Mouse (Mus musculus) limb, embryonic 15.5 days (tissue): ENCODE measurements at regions not wholly inside any gene's neighbourhood (a gene's known extent, or its start where the extent isn't known, plus 50 kb on each side); places are given as distances from the start of the nearest gene placed in this dataset.
A peak's percentile ranks its signal among the peaks of the same experiment; 100 is the strongest.
"Not testable (repeated sequence)": the region's sequence is repeated elsewhere in the genome, so short reads cannot be mapped to it uniquely, and the experiment has no call there.

Source experiments
- ATAC-seq: fragments of 200-750 bp; cut with Nextera tagmentation; 2 replicates; pipeline ENCODE4 v1.8.0; 2017; ENCODE audit warnings: low read depth, moderate TSS enrichment; ENCODE audit not compliant: insufficient number of reproducible peaks, low FRiP score, low TSS enrichment
- H3K27ac ChIP-seq: fragments of 300-500 bp; sonication (generic); 2 replicates; pipeline ENCODE4 v1.5.1; 2015; ENCODE audit warnings: moderate library complexity, mild to moderate bottlenecking, inconsistent platforms
- H3K27me3 ChIP-seq: fragments of 300-500 bp; sonication (generic); 2 replicates; pipeline ENCODE4 v1.6.1; 2015; ENCODE audit warnings: inconsistent platforms
- H3K36me3 ChIP-seq: fragments of 300-500 bp; sonication (generic); 2 replicates; pipeline ENCODE4 v1.6.1; 2015; ENCODE audit warnings: inconsistent platforms
- H3K4me1 ChIP-seq: fragments of 300-500 bp; sonication (generic); 2 replicates; pipeline ENCODE4 v1.6.1; 2015; ENCODE audit warnings: inconsistent platforms
- H3K4me2 ChIP-seq: fragments of 300-500 bp; sonication (generic); 2 replicates; pipeline ENCODE4 v1.6.1; 2015; ENCODE audit warnings: mild to moderate bottlenecking, inconsistent platforms
- H3K4me3 ChIP-seq: fragments of 300-500 bp; sonication (generic); 2 replicates; pipeline ENCODE4 v1.5.1; 2015; ENCODE audit warnings: mild to moderate bottlenecking, inconsistent platforms
- H3K9ac ChIP-seq: fragments of 300-500 bp; sonication (generic); 2 replicates; pipeline ENCODE4 v1.6.1; 2015; ENCODE audit warnings: inconsistent platforms
- H3K9me3 ChIP-seq: fragments of 300-500 bp; sonication (generic); 2 replicates; pipeline ENCODE4 v1.6.1; 2016; ENCODE audit warnings: inconsistent platforms
- WGBS: fragments of 180-500 bp; shearing (Covaris S2); methylation state at CpG from one replicate; pipeline ENCODE4 v1.1.7; 2015; 5-methylcytosine and 5-hydroxymethylcytosine counted together

DNA sequence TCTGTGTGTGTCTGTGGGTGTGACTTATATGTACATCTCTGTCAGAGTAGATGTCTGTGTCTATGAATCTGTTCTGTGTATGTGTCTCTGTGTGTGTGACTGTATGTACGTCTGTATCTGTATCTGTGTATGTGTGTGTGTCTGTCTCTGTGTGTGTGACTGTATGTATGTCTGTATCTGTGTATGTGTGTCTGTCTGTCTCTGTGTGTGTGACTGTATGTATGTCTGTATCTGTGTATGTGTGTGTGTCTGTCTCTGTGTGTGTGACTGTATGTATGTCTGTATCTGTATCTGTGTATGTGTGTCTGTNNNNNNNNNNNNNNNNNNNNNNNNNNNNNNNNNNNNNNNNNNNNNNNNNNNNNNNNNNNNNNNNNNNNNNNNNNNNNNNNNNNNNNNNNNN lies 88.3 kb downstream of the Sspn start:
- not testable (repeated sequence) for H3K36me3 ChIP-seq, H3K4me2 ChIP-seq, H3K4me1 ChIP-seq, H3K4me3 ChIP-seq, H3K27ac ChIP-seq, H3K9me3 ChIP-seq, H3K27me3 ChIP-seq, H3K9ac ChIP-seq
- WGBS = 44% methylated on average over 1 of the region's 1 CpGs
- 0 out of 2 replicates have a peak, but pooled peaks have one; percentile 63 for ATAC-seq
